Mouse (Mus musculus) lung, embryonic 14.5 days (tissue): ENCODE measurements around the gene Uchl4. TPM values are rescaled to one million over a fixed set of nuclear protein-coding genes. Genes with fewer than 3 reads are reported as not detected.
"Not testable (repeated sequence)": the region's sequence is repeated elsewhere in the genome, so short reads cannot be mapped to it uniquely, and the experiment has no call there.

ENCODE experiments used
- ATAC-seq: fragments of 200-750 bp; cut with Nextera tagmentation; 2 replicates; pipeline ENCODE4 v1.8.0; 2017; ENCODE audit warnings: mild to moderate bottlenecking, moderate TSS enrichment, moderate library complexity; ENCODE audit not compliant: insufficient read depth
- DNase-seq: peaks from one replicate; pipeline ENCODE4 v3.0.0-alpha.2; 2015
- H3K27ac ChIP-seq: fragments of 300-500 bp; sonication (generic); 2 replicates; pipeline ENCODE4 v1.5.1; 2014; ENCODE audit warnings: low read depth, mild to moderate bottlenecking, moderate library complexity
- H3K27me3 ChIP-seq: fragments of 300-500 bp; sonication (generic); 2 replicates; pipeline ENCODE4 v1.6.1; 2014; ENCODE audit warnings: low read length, control low read depth; ENCODE audit not compliant: insufficient read depth
- H3K36me3 ChIP-seq: fragments of 300-500 bp; sonication (generic); 2 replicates; pipeline ENCODE4 v1.6.1; 2014; ENCODE audit warnings: control low read depth; ENCODE audit not compliant: insufficient read depth
- H3K4me1 ChIP-seq: fragments of 300-500 bp; sonication (generic); 2 replicates; pipeline ENCODE4 v1.6.1; 2014; ENCODE audit warnings: antibody characterized with exemption, control low read depth; ENCODE audit not compliant: insufficient read depth
- H3K4me2 ChIP-seq: fragments of 300-500 bp; sonication (generic); 2 replicates; pipeline ENCODE4 v1.6.1; 2014; ENCODE audit warnings: mild to moderate bottlenecking
- H3K4me3 ChIP-seq: fragments of 300-500 bp; sonication (generic); 2 replicates; pipeline ENCODE4 v1.5.1; 2014; ENCODE audit warnings: low read depth, low read length
- H3K9ac ChIP-seq: fragments of 300-500 bp; sonication (generic); 2 replicates; pipeline ENCODE4 v1.6.1; 2014
- H3K9me3 ChIP-seq: fragments of 300-500 bp; sonication (generic); 2 replicates; pipeline ENCODE4 v1.6.1; 2016; ENCODE audit warnings: low read depth, low read length, control low read depth
- CTCF ChIP-seq: IDR thresholded peaks from 2 replicates; pipeline ENCODE4 v1.5.1; 2016; ENCODE audit warnings: antibody characterized with exemption, low read depth
- WGBS: fragments of 180-500 bp; shearing (Covaris S2); extraction: QIAGEN DNeasy Blood & Tissue Kit; methylation state at CpG from one replicate; pipeline ENCODE4 v1.1.7; 2014; 5-methylcytosine and 5-hydroxymethylcytosine counted together
- polyA plus RNA-seq: library from polyadenylated mRNA; unstranded; fragments of >200 nt; fragmentation: Nextera tagmentation; extraction: Ambion mirVana; gene quantifications from 2 replicates; pipeline ENCODE4 v1.2.1, GENCODE M21; 2014

Gene Uchl4
- polyA plus RNA-seq: 2.7 and 3.6 TPM in 2 replicates

DNA sequence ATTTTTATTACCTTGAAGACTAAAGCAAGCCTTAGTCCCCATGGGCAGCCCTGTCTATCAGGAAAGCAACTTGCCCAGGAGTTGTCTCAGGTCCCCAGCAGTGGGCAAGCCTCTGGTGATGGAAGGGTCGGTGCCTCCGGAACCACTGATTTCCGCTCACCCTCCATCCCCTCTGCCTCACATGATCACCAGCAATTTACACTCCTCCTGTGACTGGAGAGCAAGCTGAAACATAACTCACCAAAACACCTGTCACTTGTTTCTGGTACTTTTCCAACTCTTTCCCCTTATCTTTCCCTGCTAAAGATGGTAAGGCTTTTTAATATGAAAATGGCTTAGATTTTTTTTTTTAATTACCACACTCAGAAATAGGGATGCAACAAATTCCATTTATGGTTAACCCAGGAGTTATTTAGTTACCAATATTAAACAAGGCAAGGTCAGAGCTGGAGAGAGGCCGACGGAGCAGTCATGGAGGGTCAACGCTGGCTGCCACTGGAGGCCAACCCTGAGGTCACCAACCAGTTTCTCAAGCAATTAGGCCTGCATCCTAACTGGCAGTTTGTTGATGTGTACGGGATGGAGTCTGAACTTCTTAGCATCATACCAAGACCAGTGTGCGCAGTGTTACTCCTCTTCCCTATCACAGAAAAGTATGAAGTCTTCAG is at the start of gene Uchl4:
Uchl4 (plus strand) TSS at position 434 of the 668 bp plus-strand sequence.
- Histone ChIP-seq H3K36me3 (no peaks in the 10 kb centered on the region), H3K4me2 (peak within 1 kb of the TSS; percentile 39), H3K4me3 (no peak within 1 kb of the TSS), H3K27ac (peak within 1 kb of the TSS; percentile 89), H3K4me1 (peaks cover 20% of the 10 kb centered on the region), H3K27me3 (no peaks in the 10 kb centered on the region), H3K9ac (no peak within 1 kb of the TSS), H3K9me3 (no peaks in the 10 kb centered on the region)
- WGBS: 86% methylated on average over 8 of the region's 8 CpGs
- no peak for ATAC-seq
- no peak for TF ChIP-seq CTCF
- DNase-seq: no peak

- no peak for ATAC-seq
- peaks cover 44% of the 10 kb centered on the region for H3K36me3 ChIP-seq
These were observed 41.1 kb upstream of the Uchl4 start for GRCm38 (mm10) chr9:64193879-64194278.

GRCm38 (mm10) chr9:64195554-64195953 is 39.4 kb upstream of the Uchl4 start:
- no peak for TF ChIP-seq CTCF
- H3K4me3 ChIP-seq: no peak overlapping the region
- H3K4me2 ChIP-seq: no peak overlapping the region
- WGBS: 77% methylated on average over 4 of the region's 4 CpGs
- H3K36me3 ChIP-seq: peaks cover 37% of the 10 kb centered on the region; the same call in 1 of the 2 replicates
- no peak for DNase-seq
- no peak overlapping the region for H3K27ac ChIP-seq
- H3K4me1 ChIP-seq: no peaks in the 10 kb centered on the region
- no peak for ATAC-seq
- no peaks in the 10 kb centered on the region for H3K27me3 ChIP-seq
- no peaks in the 10 kb centered on the region for H3K9me3 ChIP-seq
- H3K9ac ChIP-seq: no peak overlapping the region

More at GRCm38 (mm10) chr9:64193879-64194278, 41.1 kb upstream of the Uchl4 start:
- no peak for DNase-seq
- H3K27me3 ChIP-seq: no peaks in the 10 kb centered on the region
- 93% methylated on average over 1 of the region's 1 CpGs for WGBS
- no peak overlapping the region for H3K4me3 ChIP-seq
- H3K4me1 ChIP-seq: no peaks in the 10 kb centered on the region
- H3K9ac ChIP-seq: no peak overlapping the region
- TF ChIP-seq CTCF: no peak
- H3K4me2 ChIP-seq: no peak overlapping the region
- H3K9me3 ChIP-seq: no peaks in the 10 kb centered on the region
- H3K27ac ChIP-seq: no peak overlapping the region

DNA sequence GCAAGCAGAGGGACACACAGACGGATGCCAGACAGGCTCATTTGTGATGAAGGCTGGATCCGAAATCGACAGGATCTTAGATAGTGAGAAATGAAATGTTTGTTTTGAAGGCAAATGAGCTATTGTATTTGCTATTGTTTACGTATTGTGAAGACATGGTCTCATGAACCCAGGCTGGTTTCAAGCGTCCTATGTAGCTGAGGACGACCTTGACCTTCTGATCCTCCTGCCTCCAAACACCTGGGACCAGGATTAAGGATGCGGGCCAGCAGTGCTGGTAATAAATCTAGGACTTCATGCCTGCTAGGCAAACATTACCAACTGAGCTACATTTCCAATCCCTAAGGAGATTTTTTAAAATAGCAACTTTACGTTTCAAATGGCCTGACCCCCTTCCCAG is 37.5 kb upstream of the Uchl4 start:
- H3K4me3 ChIP-seq: no peak overlapping the region
- no peak overlapping the region for H3K9ac ChIP-seq
- no peaks in the 10 kb centered on the region for H3K9me3 ChIP-seq
- H3K4me1 ChIP-seq: no peaks in the 10 kb centered on the region
- no peak for ATAC-seq
- 80% methylated on average over 8 of the region's 8 CpGs for WGBS
- DNase-seq: no peak
- no peaks in the 10 kb centered on the region for H3K27me3 ChIP-seq
- no peak for TF ChIP-seq CTCF
- no peak overlapping the region for H3K27ac ChIP-seq
- no peak overlapping the region for H3K4me2 ChIP-seq
- H3K36me3 ChIP-seq: peaks cover 19% of the 10 kb centered on the region; the same call in 1 of the 2 replicates

DNA sequence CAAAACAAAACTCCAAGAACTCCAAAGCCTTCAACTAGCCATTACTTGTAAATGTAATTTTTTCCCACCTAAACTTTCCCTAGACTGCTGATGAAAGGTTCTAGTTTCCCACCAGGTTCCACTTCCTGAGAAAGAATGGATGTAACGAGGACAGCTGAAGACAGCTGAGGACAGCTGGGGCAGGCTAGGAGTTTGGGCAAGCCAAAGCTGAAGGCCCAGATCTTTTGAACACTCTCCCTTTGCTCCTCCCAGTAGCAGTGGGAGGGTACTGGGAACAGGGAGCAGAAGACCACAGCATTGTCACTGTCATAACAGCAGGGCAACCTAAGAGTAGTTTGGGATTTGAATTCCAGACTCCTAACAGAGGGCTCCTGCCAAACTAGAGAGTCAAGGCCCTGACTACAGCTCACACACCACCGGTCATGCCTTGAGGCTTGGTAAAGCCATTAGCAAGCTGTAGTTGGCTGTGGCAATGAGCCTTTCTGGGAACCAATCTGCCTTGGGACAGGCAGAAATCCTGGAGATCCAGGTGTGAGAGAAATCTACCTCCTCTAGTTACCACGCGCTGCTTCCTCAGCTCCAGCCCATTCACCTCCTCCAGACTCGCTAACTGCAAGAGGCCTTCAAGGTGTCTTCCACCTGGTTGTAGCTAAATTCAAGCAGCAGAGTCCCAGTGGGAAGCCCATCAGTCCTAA is 36.8 kb upstream of the Uchl4 start:
- no peak for ATAC-seq
- Histone ChIP-seq H3K27ac (no peak overlapping the region), H3K9me3 (no peaks in the 10 kb centered on the region)

DNA sequence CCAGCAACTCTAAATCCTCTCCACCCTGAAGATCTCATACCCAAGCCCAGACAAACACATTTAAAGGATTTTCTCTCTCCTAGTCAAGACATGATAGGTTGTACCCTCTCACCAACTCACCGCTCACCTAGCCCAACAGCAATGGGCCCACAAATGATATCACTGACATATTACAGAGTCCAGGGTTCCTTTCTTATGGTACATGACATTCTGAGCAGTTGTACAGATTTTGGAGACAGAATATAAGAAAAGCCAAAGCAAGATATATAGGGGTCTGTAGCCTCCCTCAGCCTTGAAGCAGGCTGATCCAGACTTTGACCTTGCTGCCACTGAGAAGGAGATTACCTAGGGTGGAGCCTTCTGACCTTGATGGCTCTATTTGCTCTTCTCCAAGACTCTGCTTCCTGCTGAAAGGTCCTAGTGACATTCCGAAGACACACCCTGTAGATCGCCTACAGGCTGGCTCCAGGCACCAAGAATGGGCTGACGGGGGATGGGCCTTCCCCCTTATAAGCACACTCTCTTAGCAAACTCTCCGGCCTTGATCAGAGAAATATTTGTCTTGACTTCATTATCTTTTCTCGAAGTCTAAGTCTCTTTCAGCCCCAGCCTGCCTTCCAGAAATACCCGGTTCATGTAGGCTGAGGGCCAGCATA is 36.1 kb upstream of the Uchl4 start:
- ATAC-seq, H3K4me2 ChIP-seq, H3K4me1 ChIP-seq, H3K9me3 ChIP-seq, H3K27ac ChIP-seq, H3K9ac ChIP-seq, H3K4me3 ChIP-seq, DNase-seq, H3K27me3 ChIP-seq: not testable (repeated sequence)
- H3K36me3 ChIP-seq: peaks cover 10% of the 10 kb centered on the region; the same call in 1 of the 2 replicates
- WGBS: 73% methylated on average over 7 of the region's 7 CpGs

More for the DNA sequence above, 36.8 kb upstream of the Uchl4 start:
- DNase-seq: no peak
- WGBS: 89% methylated on average over 5 of the region's 5 CpGs
- H3K4me2 ChIP-seq: no peak overlapping the region
- H3K9ac ChIP-seq: no peak overlapping the region
- TF ChIP-seq CTCF: no peak
- no peaks in the 10 kb centered on the region for H3K4me1 ChIP-seq
- no peak overlapping the region for H3K4me3 ChIP-seq
- no peaks in the 10 kb centered on the region for H3K27me3 ChIP-seq
- peaks cover 13% of the 10 kb centered on the region; the same call in 1 of the 2 replicates for H3K36me3 ChIP-seq

GRCm38 (mm10) chr9:64199897-64200296 is 35.1 kb upstream of the Uchl4 start:
- Histone ChIP-seq H3K4me3 (no peak overlapping the region), H3K9me3 (no peaks in the 10 kb centered on the region), H3K36me3 (peaks cover 19% of the 10 kb centered on the region; the same call in 1 of the 2 replicates), H3K27me3 (no peaks in the 10 kb centered on the region), H3K4me1 (no peaks in the 10 kb centered on the region), H3K27ac (no peak overlapping the region), H3K9ac (no peak overlapping the region), H3K4me2 (no peak overlapping the region)
- 59% methylated on average over 2 of the region's 2 CpGs for WGBS
- DNase-seq (no peak), ATAC-seq (no peak)
- no peak for TF ChIP-seq CTCF
